Mouse (Mus musculus): ENCODE measurements around the gene Gdpd3.
A peak's percentile ranks its signal among the peaks of the same experiment; 100 is the strongest.

The Gdpd3 gene

GRCm38 (mm10) chr7:126803751-126804150 is 37.6 kb downstream of the Gdpd3 start:
- no peak for DNase-seq (ENCODE audit: extremely low spot score, low spot score)

GRCm38 (mm10) chr7:126806956-126807355 is 40.8 kb downstream of the Gdpd3 start:
- no peak for DNase-seq (ENCODE audit: extremely low spot score, low spot score)

- no peak for DNase-seq (ENCODE audit: extremely low spot score, low spot score)
Observed at GRCm38 (mm10) chr7:126807405-126807804, 41.3 kb downstream of the Gdpd3 start.

GRCm38 (mm10) chr7:126808703-126809455 is 42.7 kb downstream of the Gdpd3 start:
- peak; percentile 88 for DNase-seq (ENCODE audit: extremely low spot score, low spot score)

GRCm38 (mm10) chr7:126809723-126810369 is 43.7 kb downstream of the Gdpd3 start:
- DNase-seq (ENCODE audit: extremely low spot score, low spot score): no peak

- no peak for DNase-seq (ENCODE audit: extremely low spot score, low spot score)
Observed at GRCm38 (mm10) chr7:126815726-126816222, 49.6 kb downstream of the Gdpd3 start.

- no peak for DNase-seq (ENCODE audit: extremely low spot score, low spot score)
Observed at GRCm38 (mm10) chr7:126816494-126816893, 50.4 kb downstream of the Gdpd3 start.

GRCm38 (mm10) chr7:126817595-126817994 is 51.5 kb downstream of the Gdpd3 start:
- no peak for DNase-seq (ENCODE audit: extremely low spot score, low spot score)

GRCm38 (mm10) chr7:126818818-126819217 is 52.7 kb downstream of the Gdpd3 start:
- no peak for DNase-seq (ENCODE audit: extremely low spot score, low spot score)

- peak; percentile 88 for DNase-seq (ENCODE audit: extremely low spot score, low spot score)
Observed at GRCm38 (mm10) chr7:126821835-126822511, 55.8 kb downstream of the Gdpd3 start.

GRCm38 (mm10) chr7:126822741-126823140 is 56.6 kb downstream of the Gdpd3 start:
- DNase-seq (ENCODE audit: extremely low spot score, low spot score): no peak

GRCm38 (mm10) chr7:126823202-126823711 is 57.1 kb downstream of the Gdpd3 start:
- peak; percentile 57 for DNase-seq (ENCODE audit: extremely low spot score, low spot score)

- DNase-seq (ENCODE audit: extremely low spot score, low spot score): no peak
Observed at GRCm38 (mm10) chr7:126823940-126824339, 57.8 kb downstream of the Gdpd3 start.

Measured in neural tube, embryonic 10.5 days (tissue).